Mouse (Mus musculus) mesoderm, embryonic 11.5 days (tissue): Measurements from ENCODE around the gene Olfr338.
"Not testable (repeated sequence)": the region's sequence is repeated elsewhere in the genome, so short reads cannot be mapped to it uniquely, and the experiment has no call there.

Experiments
- DNase-seq: peaks from one replicate; pipeline ENCODE4 v3.0.0-alpha.2; 2012; ENCODE audit warnings: low read depth, low spot score

Gene Olfr338

DNA sequence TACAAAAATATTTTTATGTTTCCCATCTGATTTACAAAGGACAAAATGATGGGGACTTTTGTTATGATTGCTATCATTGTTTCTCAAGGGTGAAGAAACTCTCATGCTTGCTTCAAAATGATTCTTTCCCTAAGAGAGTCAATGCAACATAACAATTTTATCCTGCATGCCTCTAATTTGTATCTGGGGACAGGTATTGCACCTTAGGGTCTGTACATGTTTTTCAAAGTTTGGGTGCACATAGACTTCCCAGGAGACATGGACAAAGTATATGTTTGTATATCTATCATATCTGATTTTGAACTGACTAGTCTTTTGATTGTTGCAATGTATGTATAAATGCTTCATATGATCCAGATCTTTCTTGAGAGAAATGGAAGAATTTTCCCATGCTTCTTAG, at the start of gene Olfr338:
Gene Olfr338, plus strand, starts transcription at position 301 of the 400 bp plus-strand sequence.
- DNase-seq: no peak

DNA sequence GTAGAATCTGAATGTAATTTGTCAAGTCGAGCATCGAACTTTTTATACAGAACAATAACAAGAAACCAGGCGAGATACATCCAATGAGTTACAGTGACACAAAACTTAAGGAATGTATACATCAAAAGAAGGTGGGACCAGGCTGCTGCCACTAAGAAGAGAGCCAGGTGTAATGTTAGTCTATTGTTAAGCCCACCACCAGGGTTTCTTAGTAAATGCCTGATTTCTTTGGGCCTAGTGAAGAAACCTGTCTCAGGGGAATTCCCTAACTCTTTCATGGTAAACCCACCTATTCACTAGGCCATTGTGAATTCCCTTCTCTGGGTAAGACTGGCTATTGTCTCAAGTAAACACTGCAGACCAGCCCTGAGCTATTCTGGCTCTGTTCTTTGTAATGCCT, 41.9 kb downstream of the Olfr338 start:
- DNase-seq: not testable (repeated sequence)

DNA sequence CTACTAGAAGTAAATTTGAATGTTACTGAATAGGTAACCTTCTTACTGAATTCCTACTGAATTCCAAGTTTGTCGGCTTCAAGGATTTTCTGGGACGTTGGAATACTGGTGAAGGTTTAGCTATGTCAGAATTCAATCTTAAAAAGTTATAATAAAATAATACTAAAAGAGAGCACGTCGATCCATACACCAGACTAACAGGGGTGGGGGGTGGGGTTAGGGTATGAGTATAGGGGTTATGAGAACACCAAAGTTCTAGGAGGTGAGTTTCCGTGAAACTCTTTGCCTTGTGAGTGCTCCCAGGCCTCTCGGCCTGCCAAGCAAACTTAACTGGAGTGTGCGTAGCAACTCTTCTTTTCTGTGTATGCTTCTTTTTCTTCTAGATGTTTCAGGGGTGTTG, 42.3 kb downstream of the Olfr338 start:
- not testable (repeated sequence) for DNase-seq

DNA sequence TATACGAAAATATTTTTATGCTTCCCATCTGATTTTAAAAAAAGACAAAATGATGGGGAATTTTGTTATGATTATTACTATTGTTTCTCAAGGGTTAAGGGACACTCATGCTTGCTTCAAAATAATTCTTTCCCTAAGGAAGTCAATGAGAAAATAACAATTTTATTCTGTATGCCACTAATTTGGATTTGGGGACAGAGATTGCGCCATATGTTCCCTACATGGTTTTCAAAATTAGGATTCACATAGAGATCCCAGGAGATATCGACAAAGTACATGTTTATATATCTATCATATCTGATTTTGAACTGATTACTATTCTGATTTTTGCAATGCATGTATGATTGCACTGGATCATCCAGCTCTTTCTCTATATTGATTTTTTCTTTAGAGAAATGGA, 45.3 kb downstream of the Olfr338 start, which contains the start of gene Olfr339:
Gene Olfr339, plus strand, starts transcription at position 301 of the 400 bp plus-strand sequence.
- DNase-seq: no peak
